Mouse (Mus musculus): ENCODE results near the gene Fshr. TPM values are rescaled to one million over a fixed set of nuclear protein-coding genes. Genes with fewer than 3 reads are reported as not detected.

The Fshr gene
- polyA plus RNA-seq, 1 experiment from 2014 or later, result not detected

DNA sequence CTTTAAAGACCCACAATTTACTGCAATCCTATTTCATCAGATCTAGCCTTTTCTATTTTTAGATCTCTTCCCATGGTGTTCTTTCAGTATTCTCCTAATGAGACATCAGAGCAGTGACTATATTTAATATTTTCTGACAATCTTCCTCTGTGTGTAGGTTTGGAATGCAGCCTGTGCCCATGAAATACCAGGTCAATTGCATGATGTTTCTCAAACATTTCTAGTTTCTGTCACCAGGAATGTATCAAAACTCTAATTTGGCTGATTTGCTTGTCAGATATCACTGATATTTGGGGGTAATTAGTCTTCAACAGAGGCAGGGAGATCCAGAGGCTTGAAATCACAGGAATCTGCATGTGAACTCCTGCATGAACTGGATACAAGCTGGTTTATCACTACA, 186.8 kb downstream of the Fshr start:
- no peak overlapping the region for H3K27ac ChIP-seq
- ATAC-seq, result no peak
- H3K9me3 ChIP-seq, result no peaks in the 10 kb centered on the region
- no peaks in the 10 kb centered on the region for H3K4me1 ChIP-seq (replicated peaks)
- no peak overlapping the region for H3K4me3 ChIP-seq (replicated peaks)
- no peak overlapping the region for H3K9ac ChIP-seq
- no peaks in the 10 kb centered on the region for H3K36me3 ChIP-seq
- H3K4me2 ChIP-seq (replicated peaks), result no peak overlapping the region
- H3K27me3 ChIP-seq (replicated peaks), result no peaks in the 10 kb centered on the region

DNA sequence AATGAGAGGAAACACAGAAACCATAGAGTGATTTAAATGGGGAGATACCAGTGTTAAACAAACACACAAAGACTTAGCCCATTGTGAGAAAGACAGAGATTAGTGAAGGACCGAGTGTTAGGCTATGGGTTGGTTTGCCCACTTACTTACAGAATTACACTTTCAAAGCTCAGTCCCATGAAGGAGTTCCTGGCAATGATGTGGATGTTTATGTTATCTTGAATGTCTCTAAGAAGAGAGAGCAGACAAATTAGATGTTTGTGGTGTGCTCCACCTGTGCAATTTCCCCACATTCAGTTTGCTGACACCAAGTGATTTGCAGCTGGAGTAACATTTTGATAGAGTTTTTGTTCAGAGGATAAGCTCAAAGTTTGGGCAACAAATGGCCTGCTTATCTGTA, 191.4 kb downstream of the Fshr start:
- H3K9ac ChIP-seq, result no peak overlapping the region

DNA sequence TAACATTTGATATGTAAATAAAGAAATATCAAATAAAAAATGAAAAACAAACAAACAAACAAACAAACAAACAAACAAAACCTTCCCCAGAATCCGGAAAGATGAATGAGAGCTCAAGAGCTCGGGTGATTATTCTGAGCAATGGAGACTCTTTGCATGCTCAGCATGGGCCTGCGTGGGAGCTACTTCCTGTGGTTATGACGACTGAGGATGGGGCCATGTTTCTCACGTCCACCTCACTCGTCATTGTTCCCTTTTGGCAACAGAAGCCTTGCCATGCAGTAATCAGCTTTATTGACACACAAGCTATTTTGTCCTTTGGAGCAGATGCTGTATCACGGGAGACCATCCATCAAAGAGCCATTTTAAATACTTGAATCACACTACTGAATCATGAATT, 191.8 kb downstream of the Fshr start:
- Histone ChIP-seq H3K4me3 (replicated peaks) (no peak overlapping the region), H3K9me3 (no peaks in the 10 kb centered on the region), H3K4me2 (replicated peaks) (no peak overlapping the region), H3K27me3 (replicated peaks) (no peaks in the 10 kb centered on the region), H3K4me1 (replicated peaks) (no peaks in the 10 kb centered on the region), H3K36me3 (no peaks in the 10 kb centered on the region), H3K27ac (no peak overlapping the region), H3K9ac (no peak overlapping the region)
- ATAC-seq, result no peak
- 79% methylated on average over 7 of the region's 7 CpGs for WGBS

More for the DNA sequence above, 191.4 kb downstream of the Fshr start:
- no peak for ATAC-seq
- no peaks in the 10 kb centered on the region for H3K4me1 ChIP-seq (replicated peaks)
- H3K4me2 ChIP-seq (replicated peaks), result no peak overlapping the region
- H3K27ac ChIP-seq, result no peak overlapping the region
- no peaks in the 10 kb centered on the region for H3K27me3 ChIP-seq (replicated peaks)
- 76% methylated on average over 1 of the region's 1 CpGs for WGBS
- H3K36me3 ChIP-seq, result no peaks in the 10 kb centered on the region
- H3K4me3 ChIP-seq (replicated peaks), result no peak overlapping the region
- no peaks in the 10 kb centered on the region for H3K9me3 ChIP-seq

DNA sequence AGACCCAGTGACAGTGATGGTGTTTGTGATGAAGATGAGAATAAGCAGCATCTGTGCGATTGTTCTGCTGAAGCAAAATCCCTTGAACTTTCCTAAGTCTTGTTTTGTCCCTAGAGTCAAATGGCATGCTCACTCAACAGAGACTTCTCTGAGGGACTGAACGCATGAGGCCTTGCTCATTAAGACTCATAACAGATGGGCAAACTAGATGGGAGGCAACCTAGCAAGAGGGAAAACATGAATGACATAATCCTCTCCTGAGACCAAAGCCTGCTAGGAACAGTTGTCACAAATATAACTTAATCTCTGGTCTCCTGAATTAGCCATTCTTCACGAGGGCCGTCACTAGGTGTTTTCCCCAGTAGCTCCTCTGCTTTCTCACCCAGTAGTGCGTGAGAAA, 194.5 kb downstream of the Fshr start:
- Histone ChIP-seq H3K4me2 (replicated peaks) (no peak overlapping the region), H3K4me1 (replicated peaks) (no peaks in the 10 kb centered on the region), H3K4me3 (replicated peaks) (no peak overlapping the region), H3K27me3 (replicated peaks) (no peaks in the 10 kb centered on the region), H3K27ac (no peak overlapping the region), H3K9me3 (no peaks in the 10 kb centered on the region), H3K9ac (no peak overlapping the region), H3K36me3 (no peaks in the 10 kb centered on the region)
- 88% methylated on average over 5 of the region's 5 CpGs for WGBS
- ATAC-seq, result no peak

DNA sequence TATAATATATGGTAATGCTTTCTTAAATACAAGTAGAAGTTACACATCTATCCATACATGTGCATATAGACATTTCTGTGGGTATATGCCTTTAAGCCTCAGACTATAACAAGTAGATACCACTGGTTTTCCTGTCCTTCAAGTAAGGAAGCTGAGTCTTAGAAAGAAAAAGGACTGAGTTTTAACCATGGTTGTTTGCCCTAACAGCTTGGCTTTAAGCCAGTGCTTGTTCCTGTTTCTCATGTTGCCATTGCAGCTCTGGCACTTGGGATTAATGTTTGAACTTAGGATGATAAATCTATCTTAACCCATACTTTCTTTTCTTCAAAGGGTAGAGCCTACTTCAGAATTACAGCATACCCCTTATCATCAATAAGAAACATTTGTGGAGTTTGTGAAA, 200.6 kb downstream of the Fshr start:
- no peak overlapping the region for H3K4me3 ChIP-seq (replicated peaks)
- no peak for ATAC-seq

DNA sequence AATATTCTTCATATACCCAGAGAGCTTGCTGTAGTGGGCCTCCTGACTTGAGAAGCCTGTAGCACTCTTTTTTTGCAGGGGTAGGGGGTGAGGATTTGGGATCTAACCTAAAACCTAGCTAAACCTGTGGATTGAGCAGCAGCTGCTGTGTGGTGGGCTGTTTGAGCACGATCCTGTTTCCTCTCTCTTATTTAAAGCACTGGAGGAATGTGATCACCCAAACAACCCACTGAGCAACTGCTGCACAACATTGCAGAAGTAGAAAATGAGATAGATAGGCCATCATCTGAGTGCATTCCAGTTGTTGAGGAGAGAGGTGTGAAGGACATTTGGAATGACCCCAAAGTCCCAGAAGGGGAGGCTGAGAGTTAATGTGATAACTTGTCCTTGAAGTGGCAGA, 202.2 kb downstream of the Fshr start:
- no peak overlapping the region for H3K27ac ChIP-seq
- ATAC-seq, result no peak
- WGBS, result 64% methylated on average over 1 of the region's 1 CpGs
- H3K4me1 ChIP-seq (replicated peaks), result no peaks in the 10 kb centered on the region
- no peak overlapping the region for H3K9ac ChIP-seq
- H3K4me2 ChIP-seq (replicated peaks), result no peak overlapping the region
- no peaks in the 10 kb centered on the region for H3K36me3 ChIP-seq
- no peaks in the 10 kb centered on the region for H3K9me3 ChIP-seq
- H3K27me3 ChIP-seq (replicated peaks), result no peaks in the 10 kb centered on the region
- H3K4me3 ChIP-seq (replicated peaks), result no peak overlapping the region

More for the DNA sequence above, 200.6 kb downstream of the Fshr start:
- Histone ChIP-seq H3K9me3 (no peaks in the 10 kb centered on the region), H3K9ac (no peak overlapping the region), H3K27ac (no peak overlapping the region), H3K36me3 (no peaks in the 10 kb centered on the region), H3K4me1 (replicated peaks) (no peaks in the 10 kb centered on the region), H3K4me2 (replicated peaks) (no peak overlapping the region), H3K27me3 (replicated peaks) (no peaks in the 10 kb centered on the region)

GRCm38 (mm10) chr17:88991238-88991637, 209.2 kb downstream of the Fshr start:
- 83% methylated on average over 4 of the region's 4 CpGs for WGBS
- H3K4me2 ChIP-seq (replicated peaks), result no peak overlapping the region
- no peaks in the 10 kb centered on the region for H3K9me3 ChIP-seq
- H3K4me3 ChIP-seq (replicated peaks), result no peak overlapping the region
- no peak overlapping the region for H3K27ac ChIP-seq
- no peaks in the 10 kb centered on the region for H3K36me3 ChIP-seq
- no peaks in the 10 kb centered on the region for H3K4me1 ChIP-seq (replicated peaks)
- no peak overlapping the region for H3K9ac ChIP-seq
- no peaks in the 10 kb centered on the region for H3K27me3 ChIP-seq (replicated peaks)
- ATAC-seq, result no peak

DNA sequence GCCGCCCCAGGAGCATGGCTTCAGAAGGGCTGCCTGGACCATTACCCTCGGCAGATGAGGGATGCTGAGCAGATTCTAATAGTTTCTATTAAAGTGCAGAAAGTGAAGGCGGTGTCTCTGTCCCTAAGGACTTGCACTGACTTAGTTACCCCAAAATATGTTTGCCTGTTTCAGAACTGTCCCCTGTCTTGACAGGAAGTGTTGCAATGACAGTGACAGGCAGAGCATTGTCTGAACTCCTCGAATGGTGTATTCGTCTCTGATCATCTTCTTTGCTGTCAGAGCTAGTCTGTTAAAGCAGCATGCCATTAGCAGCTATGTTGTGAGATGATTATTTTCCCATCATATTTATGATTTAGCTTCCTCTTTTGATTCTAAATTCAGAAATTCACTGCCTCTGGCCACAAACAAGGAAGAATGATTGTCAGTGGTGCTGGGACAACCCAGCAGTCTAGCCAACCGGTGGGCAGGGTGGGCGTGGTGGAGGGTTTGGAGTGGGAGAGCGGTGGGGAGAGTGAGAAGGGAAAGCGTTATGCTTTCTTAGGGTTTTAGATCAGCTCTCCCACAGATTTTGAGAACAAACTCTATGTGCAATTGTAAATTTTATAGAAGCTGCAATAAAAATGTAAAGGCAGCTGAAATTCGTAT, 219.6 kb downstream of the Fshr start:
- Histone ChIP-seq H3K27me3 (replicated peaks) (no peaks in the 10 kb centered on the region), H3K4me3 (replicated peaks) (no peak overlapping the region), H3K36me3 (no peaks in the 10 kb centered on the region), H3K9me3 (no peaks in the 10 kb centered on the region), H3K4me1 (replicated peaks) (no peaks in the 10 kb centered on the region), H3K9ac (no peak overlapping the region), H3K4me2 (replicated peaks) (no peak overlapping the region), H3K27ac (no peak overlapping the region)
- no peak for ATAC-seq
- WGBS, result 77% methylated on average over 10 of the region's 10 CpGs

- 87% methylated on average over 3 of the region's 3 CpGs for WGBS
These were observed 225.9 kb downstream of the Fshr start for GRCm38 (mm10) chr17:88974538-88974937.

DNA sequence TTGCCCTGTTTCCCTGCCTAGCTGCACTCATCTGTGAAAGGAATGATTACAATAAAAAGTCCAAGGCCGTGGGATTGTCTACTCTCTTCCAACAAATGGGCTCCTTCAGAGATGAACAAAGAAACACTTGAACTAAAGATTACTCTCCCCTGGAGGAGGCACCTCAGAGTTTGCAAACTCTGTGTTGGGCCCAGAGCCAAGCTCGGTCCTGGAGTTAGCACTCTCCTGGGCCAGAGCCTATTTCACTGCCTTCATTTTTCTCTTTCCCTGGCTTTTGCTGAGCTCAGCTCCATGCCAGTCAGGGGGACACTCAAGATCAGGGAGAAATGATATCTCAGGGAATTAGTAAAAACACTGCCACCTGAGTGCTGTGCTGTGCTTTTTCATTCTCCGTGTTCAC, 234.4 kb downstream of the Fshr start:
- Histone ChIP-seq H3K27ac (no peak overlapping the region), H3K9me3 (no peaks in the 10 kb centered on the region), H3K9ac (no peak overlapping the region), H3K4me3 (replicated peaks) (no peak overlapping the region), H3K27me3 (replicated peaks) (no peaks in the 10 kb centered on the region), H3K4me1 (replicated peaks) (no peaks in the 10 kb centered on the region), H3K36me3 (no peaks in the 10 kb centered on the region), H3K4me2 (replicated peaks) (no peak overlapping the region)
- 53% methylated on average over 3 of the region's 3 CpGs for WGBS
- no peak for ATAC-seq

More at GRCm38 (mm10) chr17:88974538-88974937, 225.9 kb downstream of the Fshr start:
- H3K27me3 ChIP-seq (replicated peaks), result no peaks in the 10 kb centered on the region
- no peak overlapping the region for H3K4me3 ChIP-seq (replicated peaks)
- no peak for ATAC-seq
- H3K9me3 ChIP-seq, result no peaks in the 10 kb centered on the region
- H3K9ac ChIP-seq, result no peak overlapping the region
- no peaks in the 10 kb centered on the region for H3K4me1 ChIP-seq (replicated peaks)
- H3K36me3 ChIP-seq, result no peaks in the 10 kb centered on the region
- H3K4me2 ChIP-seq (replicated peaks), result no peak overlapping the region
- H3K27ac ChIP-seq, result no peak overlapping the region

GRCm38 (mm10) chr17:88954011-88954410, 246.5 kb downstream of the Fshr start:
- 36% methylated on average over 5 of the region's 5 CpGs for WGBS

DNA sequence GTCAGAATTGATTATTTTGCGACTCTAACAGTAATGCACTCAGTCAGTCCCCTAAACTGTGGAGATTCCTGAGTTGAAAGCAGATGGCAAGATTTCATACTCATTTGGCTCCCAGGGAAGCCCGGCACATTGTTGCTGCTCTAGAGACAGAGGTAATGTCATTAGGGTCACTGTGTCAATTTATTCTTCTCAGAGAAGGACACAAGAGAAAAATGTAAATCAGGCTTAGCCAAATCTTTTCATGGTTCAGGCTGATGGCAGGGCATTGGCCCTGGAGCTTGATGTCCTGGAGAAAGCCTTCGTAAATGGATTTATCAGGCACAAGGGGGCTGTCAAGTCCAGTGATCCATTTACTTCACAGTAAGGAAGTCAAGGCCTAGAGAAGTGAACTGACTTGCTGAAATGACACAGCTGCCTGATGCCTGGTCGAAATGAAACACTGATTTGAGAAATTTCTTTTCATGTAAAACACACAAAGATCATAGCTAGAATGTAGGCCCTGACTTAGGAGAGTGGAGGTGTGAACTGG, 262.3 kb downstream of the Fshr start:
- ATAC-seq, result no peak
- Histone ChIP-seq H3K4me2 (replicated peaks) (no peak overlapping the region), H3K27ac (no peak overlapping the region), H3K27me3 (replicated peaks) (no peaks in the 10 kb centered on the region), H3K9me3 (no peaks in the 10 kb centered on the region), H3K4me3 (replicated peaks) (no peak overlapping the region), H3K36me3 (no peaks in the 10 kb centered on the region), H3K9ac (no peak overlapping the region), H3K4me1 (replicated peaks) (no peaks in the 10 kb centered on the region)
- 26% methylated on average over 4 of the region's 4 CpGs for WGBS

More at GRCm38 (mm10) chr17:88954011-88954410, 246.5 kb downstream of the Fshr start:
- Histone ChIP-seq H3K9me3 (no peaks in the 10 kb centered on the region), H3K9ac (no peak overlapping the region), H3K4me1 (replicated peaks) (no peaks in the 10 kb centered on the region), H3K4me2 (replicated peaks) (no peak overlapping the region), H3K36me3 (no peaks in the 10 kb centered on the region), H3K4me3 (replicated peaks) (no peak overlapping the region), H3K27me3 (replicated peaks) (no peaks in the 10 kb centered on the region), H3K27ac (no peak overlapping the region)
- ATAC-seq, result no peak

All from intestine, embryonic 15.5 days (tissue).